Mouse (Mus musculus) kidney, postnatal 0 days (tissue): ENCODE measurements around the gene Rrbp1. TPM values are rescaled to one million over a fixed set of nuclear protein-coding genes. Genes with fewer than 3 reads are reported as not detected.

Experiments used
- ATAC-seq: fragments of 200-750 bp; cut with Nextera tagmentation; replicated peaks from 2 replicates; pipeline ENCODE4 v1.8.0; 2017; ENCODE audit warnings: low read depth, moderate number of reproducible peaks, moderate TSS enrichment, moderate library complexity; ENCODE audit not compliant: low FRiP score
- DNase-seq: peaks from one replicate; pipeline ENCODE4 v3.0.0-alpha.2; 2016; ENCODE audit warnings: low spot score
- H3K27ac ChIP-seq: fragments of 300-500 bp; sonication (generic); 2 replicates; pipeline ENCODE4 v1.5.1; 2014; ENCODE audit warnings: mild to moderate bottlenecking
- H3K27me3 ChIP-seq: fragments of 300-500 bp; sonication (generic); 2 replicates; pipeline ENCODE4 v1.6.1; 2014; ENCODE audit warnings: low read length, mixed read lengths; ENCODE audit not compliant: insufficient read depth
- H3K36me3 ChIP-seq: fragments of 300-500 bp; sonication (generic); 2 replicates; pipeline ENCODE4 v1.6.1; 2014; ENCODE audit warnings: low read length, mixed read lengths; ENCODE audit not compliant: insufficient read depth
- H3K4me1 ChIP-seq: fragments of 300-500 bp; sonication (generic); replicated peaks from 2 replicates; pipeline ENCODE4 v1.6.1; 2014; ENCODE audit warnings: antibody characterized with exemption, low read length, mixed read lengths; ENCODE audit not compliant: insufficient read depth
- H3K4me2 ChIP-seq: fragments of 300-500 bp; sonication (generic); 2 replicates; pipeline ENCODE4 v1.6.1; 2014; ENCODE audit warnings: mild to moderate bottlenecking, low read length, moderate library complexity, mixed read lengths
- H3K4me3 ChIP-seq: fragments of 300-500 bp; sonication (generic); replicated peaks from 2 replicates; pipeline ENCODE4 v1.5.1; 2014; ENCODE audit warnings: low read depth, low read length
- H3K9ac ChIP-seq: fragments of 300-500 bp; sonication (generic); 2 replicates; pipeline ENCODE4 v1.6.1; 2014; ENCODE audit warnings: low read depth, low read length
- H3K9me3 ChIP-seq: fragments of 300-500 bp; sonication (generic); replicated peaks from 2 replicates; pipeline ENCODE4 v1.6.1; 2016; ENCODE audit warnings: low read length, inconsistent platforms, mixed read lengths
- CTCF ChIP-seq: IDR thresholded peaks from 2 replicates; pipeline ENCODE4 v1.5.1; 2016; ENCODE audit warnings: antibody characterized with exemption, low read depth, mild to moderate bottlenecking, moderate library complexity
- WGBS: fragments of 180-500 bp; shearing (Covaris S2); extraction: QIAGEN DNeasy Blood & Tissue Kit; methylation state at CpG from one replicate; pipeline ENCODE4 v1.1.7; 2014; 5-methylcytosine and 5-hydroxymethylcytosine counted together
- polyA plus RNA-seq: library from polyadenylated mRNA; unstranded; fragments of >200 nt; fragmentation: Nextera tagmentation; extraction: Ambion mirVana; gene quantifications from 2 replicates; pipeline ENCODE4 v1.2.1, GENCODE M21; 2015

Gene Rrbp1
- polyA plus RNA-seq, 1 experiment from 2014 or later: 68.7 TPM

- 88% methylated on average over 2 of the region's 2 CpGs for WGBS
- Histone ChIP-seq H3K9me3 (no peaks in the 10 kb centered on the region), H3K27me3 (no peaks in the 10 kb centered on the region), H3K4me1 (no peaks in the 10 kb centered on the region), H3K4me3 (no peak overlapping the region), H3K36me3 (peaks cover 55% of the 10 kb centered on the region), H3K9ac (no peak overlapping the region), H3K4me2 (no peak overlapping the region), H3K27ac (no peak overlapping the region)
- no peak for ATAC-seq
- DNase-seq: no peak
- TF ChIP-seq CTCF: no peak
Measured at GRCm38 (mm10) chr2:143946399-143946798, 64.7 kb downstream of the Rrbp1 start.

DNA sequence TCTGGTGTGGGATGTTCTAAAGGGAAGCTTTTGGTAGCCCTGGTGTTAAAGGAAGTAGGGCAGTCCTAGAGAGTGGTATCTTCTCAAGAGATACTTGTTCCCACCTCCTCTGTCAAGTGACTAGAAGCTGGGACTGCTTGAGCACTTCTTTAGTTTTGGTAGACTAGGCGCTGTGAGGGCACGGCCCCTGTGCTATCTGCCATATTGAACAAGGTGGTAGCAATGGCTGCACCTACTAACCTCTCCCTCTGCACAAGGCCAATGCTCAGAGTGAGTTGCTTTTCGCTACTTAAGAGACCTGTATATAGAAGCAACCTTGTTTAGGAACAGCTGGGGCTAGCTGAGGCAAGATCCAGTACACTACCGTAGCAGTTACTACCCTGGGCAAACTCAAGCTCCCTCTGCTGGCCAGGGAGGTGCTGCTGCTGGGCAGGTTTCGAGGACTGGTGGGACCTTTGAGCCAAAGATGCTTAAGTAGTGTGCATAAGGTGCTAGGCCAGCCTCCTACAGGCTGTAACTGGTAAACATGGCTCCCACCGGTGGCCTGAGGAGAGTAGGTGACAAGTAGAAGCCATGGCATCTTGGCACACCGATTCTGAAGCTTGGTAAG, 65.5 kb downstream of the Rrbp1 start:
- H3K4me2 ChIP-seq: no peak overlapping the region
- no peaks in the 10 kb centered on the region for H3K4me1 ChIP-seq
- peak; percentile 65 for TF ChIP-seq CTCF
- no peak overlapping the region for H3K4me3 ChIP-seq
- H3K9ac ChIP-seq: no peak overlapping the region
- WGBS: 95% methylated on average over 7 of the region's 7 CpGs
- no peaks in the 10 kb centered on the region for H3K27me3 ChIP-seq
- H3K9me3 ChIP-seq: no peaks in the 10 kb centered on the region
- DNase-seq: no peak
- peaks cover 52% of the 10 kb centered on the region for H3K36me3 ChIP-seq
- H3K27ac ChIP-seq: no peak overlapping the region
- peak; percentile 27; the same call in 1 of the 2 replicates for ATAC-seq

GRCm38 (mm10) chr2:143944796-143945195, 66.3 kb downstream of the Rrbp1 start:
- Histone ChIP-seq H3K4me1 (no peaks in the 10 kb centered on the region), H3K27me3 (no peaks in the 10 kb centered on the region), H3K27ac (no peak overlapping the region), H3K4me2 (no peak overlapping the region), H3K9ac (no peak overlapping the region), H3K4me3 (no peak overlapping the region), H3K9me3 (no peaks in the 10 kb centered on the region), H3K36me3 (peaks cover 54% of the 10 kb centered on the region)
- TF ChIP-seq CTCF: no peak
- 91% methylated on average over 3 of the region's 3 CpGs for WGBS
- no peak for DNase-seq
- ATAC-seq: no peak

GRCm38 (mm10) chr2:143940406-143940805, 70.7 kb downstream of the Rrbp1 start:
- ATAC-seq: no peak
- TF ChIP-seq CTCF: no peak
- no peak for DNase-seq
- Histone ChIP-seq H3K4me3 (no peak overlapping the region), H3K9me3 (no peaks in the 10 kb centered on the region), H3K27me3 (no peaks in the 10 kb centered on the region), H3K4me1 (no peaks in the 10 kb centered on the region; the same call in 1 of the 2 replicates), H3K9ac (no peak overlapping the region), H3K36me3 (peaks cover 29% of the 10 kb centered on the region; the same call in 1 of the 2 replicates), H3K27ac (no peak overlapping the region), H3K4me2 (no peak overlapping the region)
- 73% methylated on average over 5 of the region's 5 CpGs for WGBS

DNA sequence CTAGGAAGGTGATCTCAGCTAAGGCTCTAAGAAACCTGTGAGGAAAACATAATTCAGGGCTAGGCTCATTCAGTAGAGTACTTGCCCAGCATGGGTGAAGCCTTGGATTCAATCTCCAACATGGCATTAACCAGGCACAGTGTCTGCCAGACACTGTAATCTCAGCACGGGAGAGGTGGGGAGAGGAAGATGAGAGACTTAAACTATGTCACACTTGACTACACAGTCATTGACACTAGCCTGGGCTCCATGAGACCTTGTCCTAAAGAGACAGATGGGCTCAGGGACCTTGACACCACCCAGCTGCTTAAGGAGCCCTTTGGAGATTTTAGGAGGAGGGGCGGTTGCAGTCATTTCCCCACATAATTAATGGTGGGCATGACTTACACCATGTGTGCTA, 73.2 kb downstream of the Rrbp1 start:
- H3K36me3 ChIP-seq: peaks cover 12% of the 10 kb centered on the region; the same call in 1 of the 2 replicates
- WGBS: 32% methylated on average over 2 of the region's 2 CpGs
- DNase-seq (peak; percentile 33), ATAC-seq (no peak)
- no peak overlapping the region for H3K4me2 ChIP-seq
- no peak overlapping the region for H3K4me3 ChIP-seq
- no peak for TF ChIP-seq CTCF
- H3K9me3 ChIP-seq: no peaks in the 10 kb centered on the region
- no peaks in the 10 kb centered on the region for H3K27me3 ChIP-seq
- no peak overlapping the region for H3K9ac ChIP-seq
- no peak overlapping the region for H3K27ac ChIP-seq
- no peaks in the 10 kb centered on the region; the same call in 1 of the 2 replicates for H3K4me1 ChIP-seq

DNA sequence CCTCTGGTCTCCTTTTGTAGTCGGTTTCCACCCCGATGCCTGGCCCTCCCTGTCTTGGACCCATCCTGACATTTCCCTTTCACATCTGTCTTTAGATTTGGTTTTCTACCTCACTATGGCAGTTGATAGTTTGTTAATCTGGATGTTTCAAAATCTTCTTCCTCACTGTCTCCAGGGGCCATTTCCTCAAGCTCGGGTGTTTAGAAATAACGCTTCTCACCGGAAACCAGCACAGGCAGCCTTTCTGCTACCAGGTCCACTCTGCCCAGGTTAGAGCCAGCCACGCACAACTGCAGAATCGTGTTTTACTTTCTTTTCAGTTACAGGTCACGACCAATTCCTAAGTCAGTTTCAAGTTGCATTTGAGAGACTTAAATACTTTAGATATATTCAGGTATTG, 76.6 kb downstream of the Rrbp1 start:
- Histone ChIP-seq H3K4me1 (no peaks in the 10 kb centered on the region; the same call in 1 of the 2 replicates), H3K36me3 (no peaks in the 10 kb centered on the region), H3K27ac (no peak overlapping the region), H3K9me3 (no peaks in the 10 kb centered on the region), H3K4me3 (no peak overlapping the region), H3K9ac (no peak overlapping the region), H3K27me3 (no peaks in the 10 kb centered on the region), H3K4me2 (no peak overlapping the region)
- no peak for TF ChIP-seq CTCF
- 85% methylated on average over 8 of the region's 8 CpGs for WGBS
- ATAC-seq (no peak), DNase-seq (no peak)

DNA sequence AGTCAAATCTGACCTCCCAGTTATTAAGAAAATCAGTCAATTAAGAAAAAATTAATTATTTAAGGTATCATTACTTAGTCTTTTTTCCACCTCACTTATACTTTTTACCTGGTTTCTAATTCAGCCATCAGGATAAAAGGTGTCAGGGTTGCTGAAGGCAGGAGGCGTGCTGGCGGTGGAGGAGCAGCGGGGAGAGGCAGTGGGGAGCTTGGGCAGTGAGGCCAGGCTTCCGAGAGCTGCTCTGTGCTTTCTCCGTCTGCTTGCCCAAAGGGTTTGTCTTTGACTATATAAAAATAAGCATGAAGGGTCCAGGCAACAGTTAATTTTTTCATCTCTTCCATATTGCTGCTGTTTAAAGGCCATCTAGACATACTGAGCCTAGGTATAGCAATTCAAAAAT, 77.5 kb downstream of the Rrbp1 start:
- Histone ChIP-seq H3K27ac (no peak overlapping the region), H3K4me1 (no peaks in the 10 kb centered on the region; the same call in 1 of the 2 replicates), H3K9me3 (no peaks in the 10 kb centered on the region), H3K4me3 (no peak overlapping the region), H3K9ac (no peak overlapping the region), H3K4me2 (no peak overlapping the region), H3K27me3 (no peaks in the 10 kb centered on the region), H3K36me3 (no peaks in the 10 kb centered on the region)
- 86% methylated on average over 5 of the region's 5 CpGs for WGBS
- TF ChIP-seq CTCF: no peak
- ATAC-seq: no peak
- DNase-seq: no peak
